Mouse (Mus musculus) layer of hippocampus, adult 9-11 months (tissue): ENCODE results near the gene H13.

Experiments
- DNase-seq: peaks from one replicate; pipeline ENCODE4 v3.0.0; 2022

H13 gene

DNA sequence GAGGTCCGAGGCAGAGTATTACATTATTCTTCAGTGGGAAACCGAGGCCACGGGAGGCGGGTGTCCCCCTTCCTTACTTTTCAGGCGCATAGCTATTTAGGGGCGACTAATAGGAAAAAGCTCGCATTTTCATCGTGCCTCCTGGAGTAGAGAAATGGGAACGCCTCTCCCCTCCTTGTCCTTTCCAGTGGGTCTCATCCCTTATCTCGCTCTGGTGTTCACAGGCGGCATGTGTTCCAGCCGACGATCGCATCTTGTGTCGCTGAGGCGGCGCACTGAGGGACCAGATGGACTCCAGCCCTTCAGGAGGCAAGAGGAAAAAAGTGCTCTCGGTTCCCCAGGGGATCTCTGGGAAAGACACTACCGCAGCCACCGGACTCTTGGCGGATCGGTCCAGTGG is 67.5 kb downstream of the H13 start:
- DNase-seq = no peak

DNA sequence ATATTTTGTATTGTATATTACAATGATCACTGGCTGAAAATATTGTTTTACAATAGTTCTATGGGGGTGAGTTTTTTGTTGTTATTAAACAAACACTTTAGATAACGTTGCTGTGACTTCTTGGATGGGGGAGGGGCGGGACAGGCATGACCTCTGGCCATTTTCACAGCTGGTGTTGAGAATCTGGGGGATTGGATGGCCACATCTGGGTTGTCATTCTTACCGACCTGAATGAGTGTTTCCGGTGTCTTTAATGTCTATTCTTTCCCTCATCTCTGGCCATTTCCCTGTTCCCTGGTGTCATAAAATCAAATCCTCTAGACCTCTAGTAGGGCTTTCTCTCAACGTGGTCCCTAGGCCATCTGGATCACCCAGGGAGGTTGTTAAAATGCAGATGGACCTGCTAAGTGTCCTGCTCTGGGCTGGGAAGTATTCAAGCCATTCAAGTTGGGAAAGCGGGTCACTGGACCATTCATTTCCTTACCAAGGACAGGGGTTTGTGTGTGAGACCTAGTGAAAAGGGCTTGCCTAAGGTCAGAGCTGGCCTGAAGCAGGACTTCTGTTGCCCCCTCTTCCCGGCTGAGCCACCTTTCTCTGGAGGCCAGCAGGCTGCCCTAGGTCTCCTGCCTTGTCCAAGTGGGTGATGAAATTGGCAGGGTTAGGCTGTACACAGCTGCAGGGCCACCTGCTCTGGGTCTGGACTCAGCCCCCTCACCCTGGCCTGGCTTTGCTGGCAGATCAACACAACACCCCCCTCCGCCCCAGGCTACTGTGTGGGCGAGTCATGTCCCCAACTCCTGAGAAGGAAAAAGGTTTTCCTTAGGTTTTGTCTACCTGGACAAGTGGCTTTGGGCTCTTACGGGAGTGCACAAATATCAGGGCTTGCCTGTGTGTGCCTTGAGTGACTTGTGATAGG is 68.3 kb downstream of the H13 start:
- no peak for DNase-seq

- no peak for DNase-seq
Measured at GRCm38 (mm10) chr2:152738341-152738740, 69.1 kb downstream of the H13 start.

GRCm38 (mm10) chr2:152739031-152739841 is 70.0 kb downstream of the H13 start:
- DNase-seq = peak; percentile 26

GRCm38 (mm10) chr2:152739842-152740260 is 70.6 kb downstream of the H13 start:
- no peak for DNase-seq

GRCm38 (mm10) chr2:152740490-152740889 is 71.2 kb downstream of the H13 start:
- no peak for DNase-seq

DNA sequence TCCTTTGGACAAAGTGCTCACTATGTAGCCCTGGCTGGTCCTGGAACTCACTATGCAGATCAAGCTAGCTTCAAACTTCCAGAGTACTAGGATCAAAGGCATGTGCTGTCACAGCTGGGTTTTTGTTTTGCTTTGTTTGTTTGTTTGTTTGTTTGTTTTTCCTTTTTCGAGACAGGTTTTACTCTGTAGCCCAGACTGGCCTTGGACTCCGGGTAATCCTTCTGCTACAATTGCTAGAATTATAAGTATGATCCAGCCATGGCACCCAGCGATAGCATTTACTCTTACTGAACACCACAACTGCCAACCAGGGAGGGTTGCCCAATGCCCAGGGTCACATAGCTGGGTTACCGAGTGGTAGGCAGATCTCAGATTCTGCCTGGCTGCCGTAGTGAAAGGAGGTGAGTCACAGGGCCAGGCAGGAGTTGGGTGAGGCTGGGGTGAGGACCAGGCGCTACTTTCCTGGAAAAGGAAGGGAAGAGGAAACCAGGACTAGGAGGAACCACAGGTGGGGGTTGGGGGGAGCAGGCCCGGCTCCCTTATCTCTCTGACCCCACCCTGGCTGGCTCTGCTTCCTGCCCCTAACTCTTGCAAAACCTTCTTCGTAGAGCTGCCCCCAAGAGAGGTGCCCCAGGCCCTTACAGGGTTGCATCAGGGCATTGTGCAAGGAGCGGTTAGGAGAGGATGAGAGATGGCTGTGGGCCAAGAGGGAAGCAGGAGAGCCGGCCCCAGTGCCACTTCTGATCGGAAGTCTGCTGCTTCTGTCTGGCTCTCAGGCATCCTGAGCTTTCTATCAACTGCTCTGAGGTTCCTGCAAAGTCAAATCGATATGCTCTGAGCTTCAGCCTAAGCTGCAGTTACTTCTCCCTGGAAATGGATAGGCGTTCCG is 72.1 kb downstream of the H13 start:
- DNase-seq = peak; percentile 73

GRCm38 (mm10) chr2:152742435-152742834 is 73.2 kb downstream of the H13 start:
- no peak for DNase-seq

DNA sequence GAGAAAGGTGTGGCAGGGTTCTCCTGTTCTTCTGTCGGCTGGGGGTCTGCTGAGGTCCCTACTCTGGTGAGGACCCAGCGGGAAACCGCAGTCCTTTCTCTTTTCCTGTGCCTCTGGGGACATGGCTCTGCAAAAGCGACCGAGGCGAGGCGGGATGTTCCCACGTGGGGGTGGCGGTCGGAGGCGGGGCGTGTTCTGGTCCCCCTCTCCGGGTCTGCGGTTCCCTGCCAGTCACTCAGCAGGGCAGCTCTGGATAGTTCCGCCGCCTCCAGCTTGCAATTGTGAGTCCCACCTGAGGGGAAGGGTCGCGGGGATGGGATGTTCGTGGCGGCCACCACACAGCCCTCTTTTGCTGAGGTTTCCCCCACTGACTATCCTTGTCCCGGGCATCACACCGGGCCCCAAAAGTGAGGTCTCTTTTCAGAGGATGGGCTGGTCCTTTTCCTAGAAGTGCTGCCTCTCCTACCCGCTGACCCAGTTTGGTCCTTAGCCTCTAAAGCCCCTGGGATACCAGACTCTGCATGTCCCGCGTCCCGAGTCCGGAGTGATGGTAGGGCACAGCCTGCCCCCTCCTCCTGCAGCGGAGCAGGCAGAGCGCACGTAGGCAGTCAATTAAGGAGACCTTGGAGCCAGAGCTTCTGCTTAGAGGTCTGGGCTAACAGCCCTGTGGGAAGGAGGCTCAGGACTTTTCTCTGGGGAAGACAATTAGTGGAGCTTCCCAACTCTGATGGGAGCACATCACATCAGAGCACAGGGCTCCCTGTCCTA is 84.9 kb downstream of the H13 start, which contains the start of gene Cox4i2:
Cox4i2 (plus strand) TSS at position 230 of the 768 bp plus-strand sequence.
- DNase-seq = no peak

DNA sequence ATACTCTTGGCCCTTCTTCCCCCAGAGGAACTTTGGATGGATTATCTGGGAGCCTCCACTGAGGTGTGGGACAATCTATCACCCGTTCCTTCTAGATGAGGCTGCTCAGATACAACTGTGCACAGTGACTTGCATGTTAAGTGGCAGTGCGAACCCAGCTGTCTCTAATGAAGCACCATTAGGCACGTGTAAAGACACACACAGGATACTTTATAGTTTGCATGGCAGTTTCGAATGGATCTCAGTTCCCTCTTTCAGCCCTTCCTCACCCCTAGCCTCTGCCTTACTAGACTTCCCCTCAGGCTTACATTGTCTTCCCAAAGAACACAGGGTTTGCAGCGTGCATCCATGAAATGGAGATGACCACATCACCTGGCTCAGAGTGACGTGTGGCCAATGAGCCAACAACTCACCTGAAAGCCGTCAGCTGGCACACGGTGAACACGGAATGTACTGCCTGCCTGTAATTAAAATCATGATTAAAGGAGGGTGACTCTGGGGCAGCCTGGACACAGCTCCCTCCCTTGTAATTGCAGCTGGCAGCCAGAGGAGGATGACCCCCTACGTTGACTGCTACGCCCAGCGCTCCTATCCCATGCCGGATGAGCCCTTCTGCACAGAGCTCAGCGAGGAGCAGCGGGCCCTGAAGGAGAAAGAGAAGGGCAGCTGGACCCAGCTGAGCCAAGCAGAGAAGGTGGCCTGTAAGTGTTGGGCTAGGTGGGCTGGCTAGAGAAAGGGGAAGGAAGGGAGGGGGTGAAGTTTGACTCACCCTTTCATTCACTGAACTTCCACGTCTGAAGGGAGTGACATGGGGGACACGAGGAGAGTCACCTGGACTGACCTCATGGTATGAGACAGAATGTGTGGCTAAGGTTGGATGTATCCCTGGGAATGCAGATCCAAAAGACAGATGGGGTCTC is 87.5 kb downstream of the H13 start:
- DNase-seq = no peak

GRCm38 (mm10) chr2:152757478-152757877 is 88.2 kb downstream of the H13 start:
- no peak for DNase-seq
